Mouse (Mus musculus) thymus, postnatal 36 days (tissue): ENCODE data around the gene Tmem117.
A peak's percentile ranks its signal among the peaks of the same experiment; 100 is the strongest.

Experiments used
- DNase-seq, 2 experiments: peaks; one replicate each; pipeline ENCODE4 v3.0.0; 2022; ENCODE audit warnings: mixed read lengths in 2 of 2

Gene Tmem117

GRCm38 (mm10) chr15:94628830-94629601 lies at the start of gene Tmem117:
Gene Tmem117 (plus strand): TSS chr15:94629232.
- no peak for DNase-seq

- DNase-seq: no peak
Measured at GRCm38 (mm10) chr15:94582000-94582593, 46.9 kb upstream of the Tmem117 start.

GRCm38 (mm10) chr15:94583153-94583552 lies 45.9 kb upstream of the Tmem117 start:
- no peak for DNase-seq

GRCm38 (mm10) chr15:94584738-94585137 lies 44.3 kb upstream of the Tmem117 start:
- no peak for DNase-seq

- DNase-seq: no peak
Measured at GRCm38 (mm10) chr15:94587826-94588715, 41.0 kb upstream of the Tmem117 start.

GRCm38 (mm10) chr15:94589219-94590075 lies 39.6 kb upstream of the Tmem117 start, which contains the start of gene Twf1:
Gene Twf1 (minus strand): TSS chr15:94589889.
- DNase-seq: peak; percentile 98

- DNase-seq: no peak
Measured at GRCm38 (mm10) chr15:94590083-94590482, 38.9 kb upstream of the Tmem117 start.

GRCm38 (mm10) chr15:94591356-94591755 lies 37.7 kb upstream of the Tmem117 start:
- no peak for DNase-seq

- no peak for DNase-seq
Measured at GRCm38 (mm10) chr15:94593586-94593985, 35.4 kb upstream of the Tmem117 start.

- DNase-seq: no peak
Measured at GRCm38 (mm10) chr15:94600145-94600707, 28.8 kb upstream of the Tmem117 start.

GRCm38 (mm10) chr15:94601339-94601738 lies 27.7 kb upstream of the Tmem117 start:
- peak; percentile 37 to 42 for DNase-seq

GRCm38 (mm10) chr15:94602441-94602840 lies 26.6 kb upstream of the Tmem117 start:
- DNase-seq: no peak

- DNase-seq: no peak
Measured at GRCm38 (mm10) chr15:94607768-94608167, 21.3 kb upstream of the Tmem117 start.

GRCm38 (mm10) chr15:94616036-94616435 lies 13.0 kb upstream of the Tmem117 start:
- DNase-seq: no peak

- no peak for DNase-seq
Measured at GRCm38 (mm10) chr15:94620909-94621308, 8.1 kb upstream of the Tmem117 start.

GRCm38 (mm10) chr15:94628463-94628829 lies 586 bp upstream of the Tmem117 start:
- DNase-seq: no peak

- DNase-seq: no peak
Measured at GRCm38 (mm10) chr15:94630553-94630952, 1.5 kb downstream of the Tmem117 start.

GRCm38 (mm10) chr15:94634524-94634923 lies 5.5 kb downstream of the Tmem117 start:
- DNase-seq: no peak

- DNase-seq: no peak
Measured at GRCm38 (mm10) chr15:94638207-94638606, 9.2 kb downstream of the Tmem117 start.

- no peak for DNase-seq
Measured at GRCm38 (mm10) chr15:94639126-94639525, 10.1 kb downstream of the Tmem117 start.

- DNase-seq: no peak
Measured at GRCm38 (mm10) chr15:94646012-94646411, 17.0 kb downstream of the Tmem117 start.

GRCm38 (mm10) chr15:94648430-94648829 lies 19.4 kb downstream of the Tmem117 start:
- DNase-seq: no peak
